In the genomic region with DNA sequence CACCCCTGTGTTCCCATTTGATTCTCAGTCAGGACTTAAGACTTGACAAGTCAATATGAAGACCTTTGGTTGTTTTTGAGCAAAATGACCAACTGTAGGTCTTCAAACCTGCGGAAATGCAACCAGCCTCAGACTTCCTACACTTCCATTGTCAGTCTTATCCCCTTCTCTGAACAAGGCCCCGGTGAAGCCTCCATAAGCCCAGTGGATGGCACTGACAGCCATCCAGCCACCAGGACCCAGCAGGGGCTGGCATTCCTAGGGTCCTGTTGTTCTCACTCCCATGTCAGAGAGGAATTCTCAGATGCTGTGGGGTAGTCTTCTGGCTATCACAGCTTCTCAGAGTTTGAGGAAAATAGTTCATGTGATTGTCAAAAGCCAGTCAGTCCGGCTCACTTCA, we compare ENCODE assay signal across 1 mouse cellular context.
TF ChIP-seq lines count a peak whose summit lies in the region.

No protein-coding gene starts in this region.

TF ChIP-seq in MEL, 35 proteins besides CTCF, POLR2A, EP300 and RAD21 (continued from another document):
- TF ChIP-seq ZC3H11A (IDR thresholded peaks at IDR 0.05; ENCODE audit: low read depth, low read length) (no peak), MAZ (IDR thresholded peaks at IDR 0.05; ENCODE audit: low read depth, low read length) (no peak), USF1 (IDR thresholded peaks at IDR 0.05; ENCODE audit: low read depth, low read length) (no peak), NELFE (IDR thresholded peaks at IDR 0.05; ENCODE audit: low read depth, low read length) (no peak), TCF12 (IDR thresholded peaks at IDR 0.05; ENCODE audit: low read depth, low read length) (no peak), POLR2AphosphoS2 (IDR thresholded peaks at IDR 0.05; ENCODE audit: low read length) (no peak), ELF1 (IDR thresholded peaks at IDR 0.05; ENCODE audit: low read depth, low read length) (no peak), E2F4 (IDR thresholded peaks at IDR 0.05; ENCODE audit: borderline replicate concordance, low read depth, low read length) (no peak), BHLHE40 (IDR thresholded peaks at IDR 0.05; ENCODE audit: borderline replicate concordance, low read depth, low read length) (no peak), USF2 (IDR thresholded peaks at IDR 0.05; ENCODE audit: borderline replicate concordance in 1 of 2, insufficient read depth in 1 of 2, low read depth in 1 of 2, low read length in 2 of 2) (no peak), CHD1 (IDR thresholded peaks at IDR 0.05; ENCODE audit: low read depth, low read length) (no peak), MXI1 (IDR thresholded peaks at IDR 0.05; ENCODE audit: low read depth, low read length) (no peak), KAT2A (conservative IDR thresholded peaks at IDR 0.05; ENCODE audit: low read depth, low read length) (no peak), CHD2 (IDR thresholded peaks at IDR 0.05; ENCODE audit: low read length) (no peak), HCFC1 (IDR thresholded peaks at IDR 0.05; ENCODE audit: low read depth, low read length) (no peak), MYB (IDR thresholded peaks at IDR 0.05; ENCODE audit: low read depth, low read length) (no peak), GABPA (IDR thresholded peaks at IDR 0.05; ENCODE audit: low read depth, low read length) (no peak)
